Mouse (Mus musculus) gastrocnemius, postnatal 4 days (tissue): ENCODE results near the gene Gucy2e. TPM values are rescaled to one million over a fixed set of nuclear protein-coding genes. Genes with fewer than 3 reads are reported as not detected.

Experiments used
- DNase-seq, 2 experiments: peaks; one replicate each; pipeline ENCODE4 v3.0.0; 2021 to 2022; ENCODE audit warnings: low spot score in 2 of 2, mixed read lengths in 2 of 2
- long read RNA-seq, 2 experiments: library from polyadenylated mRNA; stranded (forward); transcript quantifications; one replicate each; pipeline ENCODE4 v2.0.0; 2021
- total RNA-seq, 2 experiments: library from RNA; stranded (reverse); gene quantifications; 2 replicates each; pipeline ENCODE4 v1.2.3; 2021

Gene Gucy2e
- total RNA-seq = not detected
- long read RNA-seq, experiment 1 = 0 reads
- long read RNA-seq, experiment 2 = 0 reads

- DNase-seq = no peak
These were observed at the start of gene Gucy2e for GRCm38 (mm10) chr11:69236926-69237260. Gene Gucy2e, minus strand, starts transcription at chr11:69237036.

DNA sequence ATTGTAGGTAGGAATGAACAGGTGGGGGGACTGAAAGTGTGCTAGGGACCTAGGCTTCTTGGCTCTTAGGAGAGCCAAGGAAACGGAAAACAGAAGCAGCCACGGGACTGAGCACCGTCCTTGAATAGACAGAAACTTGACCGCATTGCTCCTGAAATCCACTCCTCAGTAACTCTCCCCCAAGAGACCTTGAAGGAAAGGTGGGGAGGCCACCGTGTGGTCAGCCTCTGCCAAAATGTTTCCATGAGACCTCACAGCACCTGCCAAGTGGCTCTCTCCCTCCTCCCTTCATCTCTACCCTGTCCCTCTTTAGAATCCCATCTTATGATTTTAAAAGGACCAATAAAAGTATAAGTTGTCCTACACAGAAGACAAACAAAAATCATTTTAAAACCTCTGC lies 40.4 kb upstream of the Gucy2e start:
- DNase-seq = no peak

DNA sequence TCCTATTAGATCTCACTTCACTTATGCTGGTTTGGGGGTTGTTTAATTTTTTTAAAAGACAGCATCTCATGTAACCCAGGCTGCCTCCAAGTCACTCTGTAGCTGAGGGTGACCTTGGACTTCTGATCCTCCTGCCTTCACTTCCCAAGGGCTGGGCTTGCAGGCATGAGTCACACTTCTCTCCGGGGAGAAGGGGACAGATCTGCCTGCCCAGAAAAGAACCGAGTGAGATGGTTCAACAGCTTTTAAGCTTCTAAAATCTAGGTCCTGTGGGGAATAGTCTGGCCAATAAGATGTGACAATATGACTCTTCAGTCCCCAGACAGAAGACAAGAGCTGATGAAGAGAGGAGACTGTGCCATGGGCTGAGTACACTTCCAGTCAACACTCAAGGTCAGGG lies 39.2 kb upstream of the Gucy2e start:
- DNase-seq = no peak

DNA sequence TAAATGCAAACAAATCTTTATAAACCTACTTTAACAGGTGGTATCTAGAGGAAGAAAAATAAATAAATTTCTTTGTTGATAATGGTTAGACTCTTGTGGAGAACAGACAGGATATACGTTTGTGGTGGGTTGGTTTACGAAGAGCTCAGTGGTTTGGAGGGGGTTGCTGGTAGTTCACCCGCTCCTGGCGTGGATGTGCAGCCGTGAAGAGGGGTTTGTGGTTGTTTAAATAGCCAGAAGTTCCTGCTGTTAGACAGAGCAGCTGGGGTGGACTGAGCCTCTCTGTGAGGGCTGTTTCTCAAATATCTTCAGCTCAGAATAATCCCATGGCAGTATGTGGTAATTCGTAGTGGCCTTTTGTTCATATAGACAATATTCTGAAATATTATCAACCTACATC lies 38.8 kb upstream of the Gucy2e start:
- no peak for DNase-seq

DNA sequence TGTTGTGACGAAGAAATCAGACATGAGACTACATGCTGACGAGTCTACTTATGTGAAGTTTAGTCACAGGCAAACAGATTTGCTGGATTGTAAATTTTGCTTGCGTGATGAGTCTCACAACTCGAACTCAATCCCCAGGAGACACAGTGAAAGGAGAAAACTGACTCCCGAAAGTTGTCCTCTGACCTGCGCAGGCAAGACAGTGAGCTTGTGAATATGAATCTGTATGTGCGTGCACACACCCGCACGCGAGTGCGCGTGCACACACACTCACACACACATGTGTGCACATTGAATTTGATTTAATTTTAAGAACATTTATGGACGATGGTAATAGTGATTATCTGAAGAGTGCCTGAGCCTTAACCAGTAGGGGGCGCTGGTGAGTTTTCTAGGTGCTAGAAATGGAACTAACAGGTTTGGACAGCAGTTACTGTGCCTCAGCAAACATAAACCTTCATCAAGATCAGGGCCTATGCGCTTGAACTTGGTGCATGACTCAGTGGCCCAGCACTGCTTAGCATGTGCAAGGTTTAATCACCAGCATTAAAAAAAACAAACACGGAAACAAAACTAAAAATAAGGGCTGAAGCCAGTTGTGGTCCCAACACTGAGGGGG lies 35.4 kb upstream of the Gucy2e start:
- DNase-seq = peak; percentile 75 to 78

DNA sequence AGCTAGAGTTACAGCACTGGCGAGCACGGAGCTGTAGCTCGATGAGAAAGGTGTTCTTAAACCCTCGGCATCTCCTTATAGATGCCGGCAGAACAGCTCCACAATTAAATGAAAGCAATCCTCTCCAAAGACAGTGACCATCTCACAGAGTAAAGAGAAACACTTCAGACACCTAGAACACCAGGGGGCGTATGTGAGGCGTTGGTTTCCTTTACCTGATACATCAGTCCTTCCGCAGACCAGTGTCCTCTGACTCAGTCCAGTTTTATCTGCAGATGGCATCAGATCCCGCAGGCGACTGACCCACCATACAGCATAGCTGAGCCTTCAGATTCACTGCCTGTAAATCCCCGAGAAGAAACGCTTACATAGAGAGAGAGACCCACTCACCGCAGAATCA lies 32.7 kb upstream of the Gucy2e start:
- DNase-seq = peak in 1 of 2 experiments; percentile 75

- DNase-seq = no peak
These were observed 31.3 kb upstream of the Gucy2e start for GRCm38 (mm10) chr11:69268100-69268499.

DNA sequence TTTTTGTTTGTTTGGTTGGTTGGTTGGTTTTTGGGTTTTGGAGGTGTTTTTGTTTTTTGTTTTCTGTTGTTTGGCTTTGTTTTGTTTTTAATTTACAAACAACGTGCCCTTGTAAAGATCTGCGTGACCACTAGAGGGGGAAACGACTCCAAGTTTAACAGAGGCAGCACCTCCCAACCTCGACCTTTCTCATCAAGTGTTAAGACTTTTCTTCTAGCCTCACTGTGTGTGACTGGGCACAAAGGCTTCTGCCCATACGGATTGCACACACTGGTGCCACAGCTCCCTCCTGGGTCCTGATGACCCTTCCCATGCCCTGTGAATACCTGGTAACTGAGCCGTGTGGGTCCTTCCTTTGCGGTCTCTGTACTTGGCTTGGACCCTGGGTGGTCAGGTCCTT lies 30.5 kb upstream of the Gucy2e start:
- no peak for DNase-seq

DNA sequence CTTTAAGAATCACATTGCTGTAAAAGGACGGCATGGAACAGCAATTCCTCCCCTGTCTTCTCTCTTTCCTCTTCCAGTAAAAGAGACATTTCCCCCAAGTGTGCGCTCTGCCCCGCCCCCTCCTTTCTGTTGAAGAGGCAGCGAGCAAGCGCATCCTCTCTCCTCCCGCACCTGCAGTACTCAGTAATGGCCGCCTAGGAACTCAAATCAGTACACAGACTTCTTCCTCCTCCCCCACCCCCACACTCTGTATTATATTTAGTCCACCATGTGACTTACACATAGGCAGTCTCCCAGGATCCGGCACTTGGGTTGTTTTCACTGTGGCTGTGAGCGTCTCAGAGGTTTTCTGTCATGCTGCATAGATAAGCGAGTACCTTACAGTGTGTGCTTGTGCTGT lies 29.4 kb upstream of the Gucy2e start:
- DNase-seq = no peak

GRCm38 (mm10) chr11:69265410-69265809 lies 28.6 kb upstream of the Gucy2e start:
- no peak for DNase-seq

GRCm38 (mm10) chr11:69264276-69264675 lies 27.4 kb upstream of the Gucy2e start:
- DNase-seq = no peak

- no peak for DNase-seq
These were observed 23.3 kb upstream of the Gucy2e start for GRCm38 (mm10) chr11:69260111-69260510.

- no peak for DNase-seq
These were observed 21.5 kb upstream of the Gucy2e start for GRCm38 (mm10) chr11:69258287-69258686.

GRCm38 (mm10) chr11:69257807-69258206 lies 21.0 kb upstream of the Gucy2e start:
- no peak for DNase-seq

DNA sequence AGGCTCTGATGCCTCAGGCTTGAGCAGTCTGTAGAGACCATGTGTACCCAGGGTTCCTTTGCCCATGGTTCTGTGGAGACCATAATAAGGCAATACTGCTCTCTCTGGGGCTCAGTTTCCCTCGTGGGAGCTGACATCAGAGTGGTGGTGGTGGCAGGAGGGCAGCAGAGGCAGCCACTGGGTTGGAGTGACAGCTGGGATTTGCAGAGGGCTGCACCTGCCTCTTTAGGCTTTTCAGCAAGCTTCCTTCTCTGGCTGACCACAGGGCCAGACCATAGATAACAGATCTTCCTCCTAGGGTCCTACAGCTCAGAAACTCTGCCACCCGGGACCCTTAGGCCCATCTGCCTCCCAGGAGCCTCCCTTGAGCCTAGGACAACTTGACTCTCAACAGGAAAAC lies 20.2 kb upstream of the Gucy2e start:
- DNase-seq = no peak

- DNase-seq = no peak
These were observed 18.0 kb upstream of the Gucy2e start for GRCm38 (mm10) chr11:69254808-69255207.

GRCm38 (mm10) chr11:69253131-69253530 lies 16.3 kb upstream of the Gucy2e start:
- no peak for DNase-seq

DNA sequence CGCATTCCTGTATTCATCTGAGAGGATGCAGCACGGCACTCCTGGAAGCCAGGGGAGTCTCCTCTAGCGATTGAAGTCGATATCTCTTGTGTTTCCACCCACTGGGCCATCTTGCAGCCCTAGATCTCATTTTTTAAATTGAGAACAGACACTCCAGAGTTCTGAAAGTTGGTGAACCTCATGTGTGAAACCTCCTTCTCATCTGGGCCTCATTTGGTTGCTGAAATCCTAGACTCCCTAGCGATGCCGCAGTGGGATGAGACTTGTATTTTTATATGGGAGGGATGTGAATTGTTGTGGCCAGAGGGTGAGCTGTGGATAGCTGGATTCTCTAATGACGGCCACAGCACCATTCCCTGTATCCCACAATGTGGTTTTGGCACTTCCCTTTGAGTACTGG lies 15.1 kb upstream of the Gucy2e start:
- no peak for DNase-seq

DNA sequence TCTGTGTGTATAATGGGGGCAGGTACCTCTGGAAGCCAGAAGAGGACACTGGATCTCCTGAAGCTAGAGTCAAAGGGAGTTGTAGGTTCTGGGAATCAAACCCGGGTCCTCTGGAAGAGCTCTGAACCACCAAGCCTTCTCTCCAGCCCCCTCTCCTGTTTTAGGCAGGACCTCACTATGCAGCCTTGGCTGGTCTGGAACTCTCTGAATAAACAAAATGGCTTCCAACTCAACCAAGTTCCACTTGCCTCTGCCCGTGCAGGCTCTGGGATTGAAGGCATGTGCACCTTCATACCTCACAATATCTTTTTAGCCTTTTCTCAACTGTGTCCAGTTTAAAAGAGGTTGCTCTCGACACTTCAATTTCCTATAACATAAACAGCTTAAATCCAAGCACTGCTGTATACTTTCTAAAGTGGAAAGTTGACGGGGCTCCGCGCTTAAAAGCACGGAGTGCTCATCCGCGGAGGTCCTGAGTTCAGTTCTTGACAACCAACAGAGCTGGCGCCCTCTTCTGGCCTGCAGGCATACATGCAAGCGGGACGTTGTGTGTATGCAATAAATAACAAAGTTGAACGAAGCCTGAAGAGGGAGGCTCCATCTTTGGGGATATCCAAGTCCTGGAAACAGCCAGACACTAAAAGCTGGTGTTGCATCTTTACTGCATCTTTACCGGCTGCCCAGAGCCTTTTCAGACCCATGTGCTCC lies 14.5 kb upstream of the Gucy2e start:
- no peak for DNase-seq

DNA sequence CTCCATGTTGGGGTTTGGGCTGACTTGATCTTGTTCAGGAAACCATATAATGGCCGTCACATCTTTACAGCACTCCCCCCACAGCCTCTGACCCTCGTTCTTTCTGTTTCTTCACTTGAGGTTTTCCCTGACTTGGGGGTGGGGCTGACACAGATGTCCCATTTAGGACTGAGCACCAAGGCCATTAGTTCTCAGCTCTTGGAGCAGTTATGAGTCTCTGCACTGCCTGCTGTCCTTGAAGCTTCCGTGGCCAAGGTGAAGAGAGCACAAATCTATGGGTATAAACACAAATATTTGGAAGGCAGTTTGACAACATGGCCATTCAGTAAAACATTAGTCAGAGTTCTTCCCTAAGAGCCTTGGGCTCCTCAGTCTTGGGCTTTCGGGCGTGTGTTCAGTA lies 13.3 kb upstream of the Gucy2e start:
- no peak for DNase-seq

DNA sequence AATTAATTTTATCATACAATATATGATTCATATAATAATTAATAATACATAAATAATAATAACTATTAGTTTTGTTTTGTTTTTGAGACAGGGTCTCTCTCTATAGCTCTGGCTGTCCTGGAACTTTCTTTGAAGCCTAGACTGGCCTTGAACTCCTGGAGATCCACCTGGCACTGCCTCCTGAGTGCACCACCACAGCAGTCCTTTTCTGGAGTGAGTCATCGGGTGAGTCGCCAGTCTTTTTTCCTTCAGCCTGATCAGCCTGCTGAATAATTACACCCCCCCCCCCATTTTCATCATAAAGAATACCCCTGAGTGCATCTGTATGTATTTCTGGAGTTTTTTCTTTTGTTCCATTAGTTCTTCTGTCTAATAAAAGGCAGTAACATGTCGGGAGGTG lies 12.3 kb upstream of the Gucy2e start:
- DNase-seq = no peak

GRCm38 (mm10) chr11:69245643-69246042 lies 8.8 kb upstream of the Gucy2e start:
- no peak for DNase-seq

DNA sequence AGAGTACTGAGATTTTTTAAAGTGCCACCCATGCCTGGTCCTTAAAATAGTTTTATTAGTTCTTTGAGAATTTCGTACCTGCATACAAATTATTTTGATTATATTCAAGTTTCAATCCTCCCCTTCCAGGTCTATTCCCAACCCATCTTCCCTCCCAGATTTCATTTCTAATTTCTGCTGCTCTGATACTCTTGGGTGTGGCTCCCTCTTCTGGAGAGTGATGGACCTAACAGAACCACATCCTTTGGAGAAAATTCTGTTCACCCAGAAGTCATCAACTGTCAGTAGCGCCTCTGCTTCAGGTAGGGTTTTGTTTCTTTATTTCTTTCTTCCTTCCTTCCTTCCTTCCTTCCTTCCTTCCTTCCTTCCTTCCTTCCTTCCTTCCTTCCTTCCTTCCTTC lies 8.1 kb upstream of the Gucy2e start:
- DNase-seq = no peak
